Mouse (Mus musculus) testis, adult 2 months (tissue): ENCODE measurements around the gene Dclre1b. TPM values are rescaled to one million over a fixed set of nuclear protein-coding genes. Genes with fewer than 3 reads are reported as not detected.
"Not testable (repeated sequence)": the region's sequence is repeated elsewhere in the genome, so short reads cannot be mapped to it uniquely, and the experiment has no call there.

Experiments used
- H3K27ac ChIP-seq: fragments of 200-500 bp; 2 replicates; pipeline ENCODE4 v1.5.1; 2012; ENCODE audit warnings: low read depth, low read length; ENCODE audit not compliant: control insufficient read depth, insufficient read depth
- H3K27me3 ChIP-seq: fragments of 200-500 bp; 2 replicates; pipeline ENCODE4 v1.6.1; 2012; ENCODE audit warnings: mild to moderate bottlenecking, low read length, moderate library complexity; ENCODE audit not compliant: control insufficient read depth, insufficient read depth
- H3K36me3 ChIP-seq: fragments of 200-500 bp; 2 replicates; pipeline ENCODE4 v1.6.1; 2012; ENCODE audit warnings: mild to moderate bottlenecking, low read length; ENCODE audit not compliant: control insufficient read depth, insufficient read depth
- H3K4me1 ChIP-seq: fragments of 200-500 bp; 2 replicates; pipeline ENCODE4 v1.6.1; 2012; ENCODE audit warnings: low read length; ENCODE audit not compliant: control insufficient read depth, insufficient read depth
- H3K4me3 ChIP-seq: fragments of 200-500 bp; 2 replicates; pipeline ENCODE4 v1.5.1; 2012; ENCODE audit warnings: low read depth, mild to moderate bottlenecking, low read length, moderate library complexity, mixed read lengths; ENCODE audit not compliant: control insufficient read depth
- CTCF ChIP-seq: fragments of 200-500 bp; IDR thresholded peaks from 2 replicates; pipeline ENCODE4 v1.5.1; 2012; ENCODE audit warnings: low read depth, mild to moderate bottlenecking, inconsistent platforms, low read length, moderate library complexity; ENCODE audit not compliant: control insufficient read depth, insufficient read depth, insufficient replicate concordance
- POLR2A ChIP-seq: fragments of 200-500 bp; IDR thresholded peaks from 2 replicates; pipeline ENCODE4 v1.6.1; 2012; ENCODE audit warnings: low read depth, mild to moderate bottlenecking, inconsistent platforms, low read length, moderate library complexity; ENCODE audit not compliant: control insufficient read depth
- polyA plus RNA-seq: library from polyadenylated mRNA; depleted of rRNA; stranded (reverse); fragments of >200 nt; gene quantifications from 2 replicates; pipeline ENCODE4 v1.2.3, GENCODE M21; 2012

Gene Dclre1b
- polyA plus RNA-seq, 1 experiment = 7.6 TPM

GRCm38 (mm10) chr3:103832426-103832825, 23.2 kb upstream of the Dclre1b start, which contains the start of gene Bcl2l15:
Bcl2l15 (plus strand) TSS chr3:103832601.
- H3K27ac ChIP-seq = no peak within 1 kb of the TSS
- H3K4me3 ChIP-seq = no peak within 1 kb of the TSS
- H3K27me3 ChIP-seq = no peaks in the 10 kb centered on the region
- H3K4me1 ChIP-seq = no peaks in the 10 kb centered on the region
- TF ChIP-seq CTCF (no peak), POLR2A (no peak)
- H3K36me3 ChIP-seq = no peaks in the 10 kb centered on the region

DNA sequence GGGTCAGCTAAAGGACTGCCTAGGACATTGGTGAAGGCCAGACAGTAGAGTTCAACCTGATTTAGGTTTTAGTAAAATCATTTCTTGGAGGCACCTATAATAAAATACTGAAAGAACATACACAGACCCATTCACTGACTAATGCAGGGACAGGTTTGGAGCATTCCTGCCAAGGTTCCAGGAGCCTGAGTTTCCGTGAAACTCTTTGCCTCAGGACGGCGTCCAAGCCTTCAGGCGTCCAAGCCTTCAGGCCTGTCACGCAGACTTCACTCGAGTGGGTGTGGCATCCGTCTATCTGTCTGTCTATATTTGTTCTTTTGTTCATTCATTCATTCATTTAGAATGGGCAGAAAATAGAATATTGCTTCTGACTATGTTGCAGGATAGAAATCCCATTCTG, 21.9 kb upstream of the Dclre1b start:
- Histone ChIP-seq H3K4me1 (no peaks in the 10 kb centered on the region), H3K27ac (no peak overlapping the region), H3K27me3 (no peaks in the 10 kb centered on the region), H3K4me3 (no peak overlapping the region), H3K36me3 (no peaks in the 10 kb centered on the region)
- no peak for TF ChIP-seq CTCF
- no peak for TF ChIP-seq POLR2A

DNA sequence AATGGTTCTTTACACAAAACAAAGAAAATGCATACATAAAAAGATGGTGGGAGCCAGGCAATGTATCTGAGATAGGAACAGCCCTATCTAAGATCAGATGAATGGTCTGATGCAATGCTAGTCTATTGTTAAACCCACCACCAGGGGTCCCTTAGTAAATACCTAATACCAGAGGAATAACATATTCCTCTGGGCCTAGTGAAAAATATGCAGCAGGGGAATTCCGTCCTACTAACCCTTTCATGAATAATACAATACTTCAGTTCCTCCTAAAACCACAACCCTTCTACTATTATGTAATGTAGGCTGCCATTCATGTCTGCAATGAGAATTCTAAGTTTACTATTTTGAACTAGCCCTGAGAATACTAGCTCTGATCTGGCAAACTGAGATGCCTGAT, 21.4 kb upstream of the Dclre1b start:
- not testable (repeated sequence) for H3K4me3 ChIP-seq, H3K4me1 ChIP-seq, H3K36me3 ChIP-seq, H3K27ac ChIP-seq, H3K27me3 ChIP-seq

DNA sequence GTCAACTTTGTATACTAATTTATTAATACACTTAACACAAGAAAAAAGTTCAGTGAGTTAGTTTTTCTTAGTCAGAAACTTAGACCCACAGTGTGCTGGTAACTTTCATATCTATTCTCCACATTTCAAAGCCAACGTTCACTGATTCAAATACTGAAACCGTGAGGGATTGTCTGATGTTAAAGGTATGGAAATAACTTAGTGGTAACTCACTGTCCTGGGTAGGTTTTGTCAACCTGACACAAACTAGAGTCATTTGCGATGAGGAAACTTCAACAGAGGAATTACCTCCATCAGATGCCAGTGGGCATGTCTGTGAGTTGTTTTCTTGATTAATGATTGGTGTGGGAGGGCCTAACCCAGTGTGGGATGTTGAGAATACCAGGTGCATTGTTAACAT, 19.8 kb upstream of the Dclre1b start:
- Histone ChIP-seq H3K27ac (no peak overlapping the region), H3K4me3 (no peak overlapping the region), H3K36me3 (no peaks in the 10 kb centered on the region), H3K27me3 (no peaks in the 10 kb centered on the region), H3K4me1 (no peaks in the 10 kb centered on the region)
- no peak for TF ChIP-seq CTCF
- TF ChIP-seq POLR2A = no peak

DNA sequence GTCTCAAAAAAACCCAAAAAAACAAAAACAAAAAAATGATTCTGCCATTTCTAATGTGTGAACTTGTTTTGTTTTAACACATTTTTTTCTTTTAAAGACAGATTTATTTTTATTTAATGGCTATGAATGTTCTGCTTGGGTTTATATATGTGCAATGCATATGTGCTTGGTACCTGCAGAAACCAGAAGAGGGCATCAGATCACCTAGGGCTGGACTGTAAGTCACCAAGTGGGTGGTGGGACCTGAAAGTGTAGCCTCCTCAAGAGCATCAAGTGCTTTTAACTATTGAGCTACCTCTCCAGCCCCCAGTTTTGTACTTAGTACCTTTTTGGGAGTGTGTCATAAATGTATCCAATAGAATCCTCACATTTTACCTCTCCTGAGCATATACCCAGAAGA, 18.3 kb upstream of the Dclre1b start:
- H3K27me3 ChIP-seq = no peaks in the 10 kb centered on the region
- no peaks in the 10 kb centered on the region for H3K36me3 ChIP-seq
- H3K4me1 ChIP-seq = no peaks in the 10 kb centered on the region
- H3K4me3 ChIP-seq = no peak overlapping the region
- TF ChIP-seq POLR2A (no peak), CTCF (no peak)
- no peak overlapping the region for H3K27ac ChIP-seq

- TF ChIP-seq CTCF = no peak
- TF ChIP-seq POLR2A = no peak
- no peaks in the 10 kb centered on the region for H3K27me3 ChIP-seq
- no peak overlapping the region for H3K27ac ChIP-seq
- H3K4me1 ChIP-seq = no peaks in the 10 kb centered on the region; the same call in 1 of the 2 replicates
- H3K4me3 ChIP-seq = no peak overlapping the region
- H3K36me3 ChIP-seq = 0 out of 2 replicates have a peak, but pooled peaks cover 2% of the 10 kb centered on the region
Measured at GRCm38 (mm10) chr3:103810967-103811366, 1.7 kb upstream of the Dclre1b start.

DNA sequence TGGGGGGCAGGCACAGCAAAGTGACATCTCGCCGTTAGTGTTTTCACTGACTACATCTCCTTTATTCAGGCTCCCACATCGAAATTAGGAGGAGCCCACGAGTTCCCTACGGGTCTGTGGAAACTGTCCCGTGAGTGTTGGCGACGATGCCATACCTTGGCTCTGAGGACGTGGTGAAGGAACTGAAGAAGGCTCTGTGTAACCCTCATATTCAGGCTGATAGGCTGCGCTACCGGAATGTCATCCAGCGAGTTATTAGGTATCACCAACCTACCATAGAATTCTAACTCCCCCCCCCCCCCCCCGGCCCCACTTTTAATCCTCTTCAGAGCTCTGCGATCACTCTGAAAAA, 531 bp upstream of the Dclre1b start:
- Histone ChIP-seq H3K4me3 (peak overlapping the region; percentile 97), H3K27ac (peak overlapping the region; percentile 95), H3K36me3 (0 out of 2 replicates have a peak, but pooled peaks cover 2% of the 10 kb centered on the region), H3K4me1 (no peaks in the 10 kb centered on the region; the same call in 1 of the 2 replicates), H3K27me3 (no peaks in the 10 kb centered on the region)
- TF ChIP-seq CTCF (no peak), POLR2A (no peak)

- H3K36me3 ChIP-seq = peaks cover 4% of the 10 kb centered on the region; the same call in 1 of the 2 replicates
Measured at GRCm38 (mm10) chr3:103805671-103806070, 3.6 kb downstream of the Dclre1b start.

More at GRCm38 (mm10) chr3:103805671-103806070, 3.6 kb downstream of the Dclre1b start:
- TF ChIP-seq CTCF = no peak
- Histone ChIP-seq H3K27me3 (no peaks in the 10 kb centered on the region), H3K4me1 (no peaks in the 10 kb centered on the region; the same call in 1 of the 2 replicates), H3K4me3 (no peak overlapping the region), H3K27ac (no peak overlapping the region)
